Mouse (Mus musculus): ENCODE data around the gene Micall2. TPM values are rescaled to one million over a fixed set of nuclear protein-coding genes. Genes with fewer than 3 reads are reported as not detected.
"Not testable (repeated sequence)": the region's sequence is repeated elsewhere in the genome, so short reads cannot be mapped to it uniquely, and the experiment has no call there.

The Micall2 gene
- polyA plus RNA-seq (2017; shearing (Covaris generic)): not detected

DNA sequence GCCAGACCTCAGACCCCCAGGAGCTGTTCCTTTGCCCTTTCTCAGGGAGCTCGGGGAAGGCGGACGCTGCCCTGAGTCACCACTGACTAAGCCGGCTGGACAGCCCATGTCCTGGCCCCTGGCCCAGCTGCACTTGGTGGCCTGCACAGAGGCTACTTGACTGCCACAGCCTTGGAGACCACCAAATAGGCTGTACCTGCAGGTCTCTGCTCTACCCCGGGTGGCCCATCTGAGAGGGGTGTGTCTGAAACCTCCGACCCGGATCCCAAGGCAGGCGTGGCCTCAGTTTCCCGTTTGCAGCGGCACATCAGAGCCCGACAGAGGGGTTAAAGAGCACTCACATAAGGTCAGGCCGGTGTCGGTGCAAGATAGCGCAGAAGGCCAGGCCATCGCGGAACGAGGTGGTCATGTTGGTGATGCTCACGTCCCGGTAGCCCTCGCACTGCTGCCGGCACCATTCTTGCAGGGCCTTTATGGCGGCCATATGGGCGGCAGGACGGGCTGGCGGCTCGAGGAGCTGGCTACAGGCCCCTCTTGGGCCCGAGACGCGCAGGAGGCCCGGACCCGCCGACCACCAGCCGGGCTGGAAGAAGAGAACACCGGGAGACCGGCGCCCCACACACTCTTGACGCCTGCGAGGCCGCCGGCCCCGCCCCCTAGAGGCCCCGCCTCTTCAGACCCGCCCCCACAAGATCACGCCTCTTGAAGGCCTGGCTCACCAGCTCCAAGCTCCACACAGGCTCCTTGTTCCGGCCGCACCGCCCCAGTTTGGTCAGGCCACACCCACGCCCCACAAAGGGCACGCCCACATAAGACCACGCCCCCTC, at the start of gene Micall2:
Gene Micall2 (minus strand): TSS at position 660 of the 827 bp plus-strand sequence.
- ATAC-seq: peak; percentile 92

DNA sequence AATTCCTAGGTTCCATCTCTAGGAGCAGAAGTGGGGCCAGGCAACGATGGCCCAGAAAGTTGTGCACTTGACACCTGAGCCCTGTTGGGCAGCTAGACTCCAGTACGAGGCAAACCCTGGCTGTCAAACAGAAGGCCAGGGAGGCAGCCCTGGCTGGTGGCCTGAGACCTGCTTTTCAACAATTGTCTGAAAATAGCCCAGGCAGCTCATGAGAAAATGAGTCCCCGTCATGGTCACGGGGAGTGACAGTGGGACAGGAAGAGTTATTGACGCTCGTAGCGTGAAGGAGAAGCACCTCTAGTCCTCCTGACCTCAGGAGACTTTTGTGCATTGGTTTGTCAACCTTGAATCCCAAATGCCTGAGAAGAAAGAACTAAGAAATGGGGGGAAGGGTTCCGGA, 45.3 kb upstream of the Micall2 start:
- no peak for ATAC-seq

DNA sequence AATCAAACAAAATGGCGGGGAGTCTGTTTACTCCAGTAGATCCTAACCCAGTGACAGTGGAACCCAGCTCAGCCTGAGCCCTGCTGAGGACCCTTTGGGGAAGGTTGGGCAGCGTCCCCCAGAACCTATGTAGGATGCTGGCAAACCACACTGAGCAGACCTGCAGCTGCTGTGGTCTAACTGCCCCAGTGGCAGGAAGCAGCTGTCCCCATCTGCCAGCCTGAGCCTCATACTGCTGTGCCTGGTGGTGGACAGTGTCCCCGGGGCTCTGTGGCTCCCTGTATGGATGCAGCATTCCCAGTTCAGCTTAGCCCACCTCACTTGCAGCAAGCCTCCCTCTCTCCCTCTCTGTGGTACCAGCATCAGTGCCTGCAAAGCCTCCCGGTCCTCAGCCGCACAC, 40.8 kb upstream of the Micall2 start:
- no peak for ATAC-seq

DNA sequence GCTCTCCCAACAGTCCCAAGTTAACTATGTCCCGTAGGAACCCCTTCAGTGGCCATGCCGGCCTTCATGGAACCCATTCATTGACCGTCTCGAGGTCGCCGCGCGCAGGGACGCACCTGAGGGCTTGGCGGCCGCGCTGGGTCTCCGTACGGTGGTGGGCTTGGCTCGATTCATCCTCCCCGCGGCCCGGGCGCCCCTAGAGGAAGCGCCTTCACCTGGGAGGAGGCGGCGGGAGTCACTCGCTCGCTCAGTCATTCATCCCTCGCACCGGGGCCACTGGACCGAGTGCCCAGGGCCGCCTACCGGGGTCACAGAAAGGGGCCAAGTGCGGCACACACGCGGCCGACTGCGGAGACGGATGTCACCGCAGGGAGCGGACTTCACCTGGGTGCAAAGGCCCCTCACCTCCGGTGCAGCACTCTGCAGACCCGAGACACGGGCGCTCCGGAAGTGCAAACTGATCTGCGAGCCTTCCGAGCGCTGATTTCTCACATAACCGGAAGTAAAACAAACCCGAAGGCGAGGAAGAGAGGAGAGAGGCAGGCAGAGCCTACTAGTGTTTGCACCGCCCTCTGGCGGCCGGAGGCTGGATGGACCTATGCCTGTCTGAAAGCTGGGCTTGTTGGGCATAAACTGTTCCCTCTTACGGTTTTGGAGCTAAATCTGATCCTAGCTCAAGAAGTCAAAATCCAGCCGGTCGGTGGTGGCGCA, 39.2 kb upstream of the Micall2 start, which contains the start of gene Ints1:
Gene Ints1 (minus strand): TSS at position 459 of the 711 bp plus-strand sequence.
- peak; percentile 100 for ATAC-seq

DNA sequence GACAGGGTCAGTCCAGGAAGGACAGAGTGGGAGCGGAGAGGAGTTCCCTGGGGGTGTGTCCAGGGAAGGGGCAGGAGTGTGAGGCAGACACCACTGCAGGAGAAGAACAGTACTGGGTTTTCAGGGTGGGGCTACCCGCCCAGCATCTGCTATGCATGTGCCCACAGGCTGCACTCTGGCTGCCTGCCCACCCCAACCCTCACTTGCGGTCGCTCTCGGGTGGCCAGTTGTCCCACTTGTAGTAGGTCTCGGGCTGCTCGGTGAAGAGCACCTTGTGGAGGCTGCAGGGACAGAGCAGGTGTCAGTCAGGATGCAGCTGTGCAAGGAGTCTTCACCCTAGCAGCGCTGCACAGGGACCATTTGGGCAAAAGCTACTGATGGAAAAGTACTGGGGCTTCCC, 32.1 kb upstream of the Micall2 start:
- no peak for ATAC-seq

DNA sequence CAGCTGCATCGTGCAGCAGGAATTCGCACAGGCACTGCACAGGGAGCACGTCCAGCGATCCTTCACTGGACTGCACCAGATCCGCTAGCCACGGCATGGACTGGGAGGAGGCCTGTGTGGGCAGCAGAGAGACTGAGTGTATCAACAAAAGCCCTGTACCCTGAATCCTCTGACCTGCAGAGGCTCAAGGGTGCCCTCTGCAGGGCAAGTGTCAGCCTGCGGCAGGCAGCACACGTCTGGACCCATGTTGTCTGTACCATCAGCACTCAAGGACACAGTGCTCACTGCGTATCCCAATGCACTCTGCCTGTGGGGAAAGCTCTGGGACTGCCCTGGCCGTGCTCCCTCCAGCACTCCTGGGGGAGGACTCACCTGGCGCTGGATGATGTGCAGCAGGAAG, 28.2 kb upstream of the Micall2 start:
- ATAC-seq: no peak

DNA sequence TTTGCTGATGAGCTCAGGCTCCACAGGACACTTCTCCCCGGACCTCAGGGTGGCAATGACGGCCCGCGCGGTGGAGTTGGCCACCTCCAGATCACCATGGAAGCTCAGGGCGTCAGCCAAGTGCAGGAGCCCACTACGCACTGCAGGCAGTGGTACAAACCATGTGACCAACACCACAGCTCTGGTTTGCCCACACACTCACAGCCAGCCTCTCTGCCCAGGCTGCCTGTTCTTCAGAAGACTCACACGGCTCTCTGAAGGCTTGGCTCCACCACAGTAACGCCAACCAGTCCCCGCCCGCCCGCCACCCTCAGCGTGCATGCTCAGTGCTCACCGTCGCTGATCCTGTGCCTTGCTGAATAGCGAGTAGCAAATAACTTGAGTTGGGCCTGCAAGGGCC, 22.0 kb upstream of the Micall2 start:
- ATAC-seq: no peak

DNA sequence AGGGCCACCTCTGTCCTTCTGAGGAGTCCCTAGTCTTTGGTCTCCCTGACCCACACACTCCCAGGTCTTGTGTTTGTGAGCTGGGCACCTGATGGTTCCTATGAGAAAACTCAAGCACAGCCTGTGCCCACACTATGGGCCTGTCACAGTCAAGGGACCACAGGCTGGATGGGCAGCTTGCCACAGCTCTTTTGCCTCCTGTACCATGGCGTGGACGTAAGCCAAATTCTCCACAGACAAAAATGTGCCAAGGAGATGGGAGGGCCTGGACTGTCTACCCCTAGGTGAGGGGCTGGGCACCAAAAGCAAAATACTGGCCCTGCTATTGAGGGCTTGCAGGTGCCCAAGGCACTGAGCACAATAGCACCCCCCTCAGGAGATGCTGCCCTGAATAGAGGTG, 20.4 kb upstream of the Micall2 start:
- no peak for ATAC-seq

DNA sequence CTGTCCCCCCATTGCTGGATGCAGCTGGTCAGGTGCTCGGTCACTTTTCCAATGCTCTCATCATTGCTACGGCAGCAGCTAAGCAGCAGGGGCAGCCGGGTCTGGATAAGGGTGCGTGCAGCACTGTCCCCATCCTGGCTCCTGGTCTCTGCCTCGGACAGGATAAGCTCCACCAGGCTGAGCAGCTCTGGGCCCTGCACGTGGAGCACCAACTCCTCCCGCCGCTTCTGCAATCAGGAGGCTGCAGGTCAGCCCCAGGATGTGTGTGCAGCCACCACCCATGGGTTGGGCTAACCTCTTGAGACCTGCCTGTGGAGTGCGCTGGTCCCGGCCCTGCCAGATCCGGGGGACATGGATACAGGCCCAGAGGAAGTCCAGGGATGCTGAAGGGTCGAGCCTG, 20.0 kb upstream of the Micall2 start:
- ATAC-seq: no peak

DNA sequence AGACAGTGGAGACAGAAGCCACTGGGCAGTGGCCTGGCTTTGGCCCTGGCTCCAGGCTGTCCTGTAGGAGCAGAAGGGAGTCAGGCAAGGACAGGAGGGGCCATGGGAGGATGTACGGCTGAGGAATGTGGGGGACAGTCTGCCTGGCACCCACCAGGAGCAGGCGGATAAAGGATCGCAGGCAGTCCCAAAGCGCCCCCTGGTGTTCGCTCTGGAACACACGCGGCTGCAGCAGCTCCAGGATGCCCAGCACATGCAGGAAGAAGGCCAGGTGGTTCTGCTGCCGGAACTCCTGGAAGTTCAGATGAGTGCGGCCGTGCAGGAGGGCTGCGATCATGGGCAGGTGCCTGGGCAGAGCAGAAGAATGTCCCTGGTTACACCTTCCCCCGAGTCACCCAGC, 18.6 kb upstream of the Micall2 start:
- no peak for ATAC-seq

DNA sequence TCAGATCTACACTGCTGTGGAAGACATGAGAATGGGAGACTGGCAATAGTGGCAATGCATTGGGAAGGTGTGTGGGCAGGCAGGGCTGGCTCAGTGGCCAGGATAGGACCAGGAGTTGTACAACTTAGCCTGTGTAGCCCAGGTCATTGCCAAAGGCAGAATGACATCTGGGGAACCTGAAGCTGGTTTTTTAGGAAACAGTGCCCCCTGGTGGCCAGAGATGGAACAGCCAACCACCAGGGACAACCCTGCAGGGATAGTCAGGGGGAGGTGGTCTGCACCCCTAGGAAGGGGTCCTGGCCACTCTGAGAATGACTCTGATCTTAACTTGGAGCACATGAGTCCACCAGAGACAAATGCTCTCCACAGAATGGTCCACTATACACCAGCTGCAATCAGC, 14.4 kb upstream of the Micall2 start:
- no peak for ATAC-seq

DNA sequence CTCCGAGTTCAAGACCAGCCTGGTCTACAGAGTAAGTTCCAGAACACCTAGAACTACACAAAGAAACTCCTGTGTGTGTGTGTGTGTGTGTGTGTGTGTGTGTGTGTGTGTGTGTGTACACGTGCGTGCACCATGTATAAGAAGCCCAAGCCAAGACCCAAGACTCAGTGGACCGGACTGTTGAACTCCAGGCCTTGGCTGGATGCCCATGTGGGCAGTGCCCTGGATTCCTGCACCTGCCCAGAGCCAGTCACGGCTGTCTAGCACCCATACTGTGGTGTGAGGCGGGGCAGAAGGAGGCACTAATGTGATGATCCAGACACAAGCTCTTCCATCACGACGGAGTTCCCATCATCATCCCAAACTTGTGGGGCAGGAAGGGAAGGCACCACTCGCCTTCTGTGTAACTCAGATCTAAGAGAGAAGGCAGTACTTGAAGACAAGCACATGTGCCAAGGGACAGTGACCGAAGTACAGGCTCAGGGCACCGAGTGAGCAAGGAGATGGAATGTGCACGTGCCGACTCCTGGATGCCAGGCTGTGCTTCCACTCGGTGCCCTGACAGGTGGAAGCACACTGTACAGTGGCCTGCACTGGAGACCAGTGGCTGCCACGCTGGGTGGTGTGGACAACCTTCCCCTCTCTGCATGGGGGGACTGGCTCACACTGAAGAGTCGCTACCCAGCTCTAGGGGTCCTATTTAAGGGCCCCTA, 13.4 kb upstream of the Micall2 start:
- no peak for ATAC-seq

DNA sequence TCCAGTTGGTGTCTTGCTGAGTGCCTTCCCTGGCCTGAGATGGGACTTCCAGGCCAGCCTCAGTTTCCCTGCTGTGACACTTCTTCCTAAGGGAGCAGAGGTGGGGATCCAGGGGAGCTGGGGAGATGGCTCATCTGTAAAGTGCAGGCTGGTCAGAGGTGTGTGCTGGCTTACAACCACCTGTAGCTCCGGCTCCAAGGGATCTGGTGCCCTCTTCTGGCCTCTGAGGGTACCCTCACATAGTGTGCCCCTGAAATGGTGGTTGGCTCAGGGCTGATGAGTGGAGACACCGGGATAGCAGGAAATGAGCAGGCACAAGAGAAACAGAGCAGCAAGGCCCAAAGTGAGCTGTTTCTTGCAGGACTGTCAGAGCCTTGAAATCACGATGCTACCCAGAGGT, 9.6 kb upstream of the Micall2 start:
- ATAC-seq: no peak

DNA sequence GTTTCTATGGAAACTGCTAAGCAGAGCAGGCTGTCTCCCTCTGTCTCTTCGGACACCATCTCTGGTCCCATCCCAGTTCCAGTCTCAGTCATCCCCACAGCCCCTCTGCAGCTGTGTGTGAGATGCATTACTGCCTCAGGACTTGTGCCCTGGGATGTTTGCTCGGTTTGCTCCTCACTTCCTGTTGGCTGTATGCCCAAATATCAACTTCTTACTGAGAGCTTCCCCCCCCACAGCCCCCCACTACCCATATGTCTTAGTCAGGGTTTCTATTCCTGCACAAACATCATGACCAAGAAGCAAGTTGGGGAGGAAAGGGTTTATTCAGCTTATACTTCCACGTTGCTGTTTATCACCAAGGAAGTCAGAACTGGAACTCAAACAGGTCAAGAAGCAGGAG, 6.5 kb upstream of the Micall2 start:
- ATAC-seq: not testable (repeated sequence)

DNA sequence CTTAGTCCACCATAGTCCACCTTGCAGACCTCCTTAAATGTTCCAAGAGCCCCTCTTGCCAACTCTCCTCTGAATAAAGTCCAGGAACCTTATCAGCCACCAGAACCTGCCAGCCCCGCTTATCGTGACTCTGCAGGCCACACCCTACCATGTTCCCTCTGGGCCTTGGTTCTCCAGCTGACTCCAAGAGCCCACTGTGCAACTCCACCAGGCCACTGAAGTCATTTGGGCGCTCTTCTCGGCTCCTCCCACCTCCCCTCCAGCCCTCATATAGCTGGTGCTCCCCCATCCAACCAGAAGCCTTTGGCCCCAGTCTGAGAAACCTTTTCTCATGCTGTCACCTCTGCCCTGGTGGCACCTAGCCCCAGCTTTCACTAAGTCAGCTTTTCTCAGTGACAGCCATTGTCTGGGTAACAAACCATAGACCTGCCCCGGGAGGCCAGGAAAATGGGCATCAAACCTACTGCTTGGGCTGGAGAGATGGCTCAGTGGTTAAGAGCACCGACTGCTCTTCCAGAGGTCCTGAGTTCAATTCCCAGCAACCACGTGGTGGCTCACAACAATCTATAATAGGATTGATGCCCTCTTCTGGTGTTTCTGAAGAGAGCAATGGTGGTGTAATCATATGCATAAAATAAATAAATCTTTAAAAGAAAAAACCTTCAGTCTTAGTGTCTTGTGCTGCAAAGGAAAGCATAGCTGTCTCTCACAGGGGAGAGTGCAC, 2.6 kb upstream of the Micall2 start:
- no peak for ATAC-seq

DNA sequence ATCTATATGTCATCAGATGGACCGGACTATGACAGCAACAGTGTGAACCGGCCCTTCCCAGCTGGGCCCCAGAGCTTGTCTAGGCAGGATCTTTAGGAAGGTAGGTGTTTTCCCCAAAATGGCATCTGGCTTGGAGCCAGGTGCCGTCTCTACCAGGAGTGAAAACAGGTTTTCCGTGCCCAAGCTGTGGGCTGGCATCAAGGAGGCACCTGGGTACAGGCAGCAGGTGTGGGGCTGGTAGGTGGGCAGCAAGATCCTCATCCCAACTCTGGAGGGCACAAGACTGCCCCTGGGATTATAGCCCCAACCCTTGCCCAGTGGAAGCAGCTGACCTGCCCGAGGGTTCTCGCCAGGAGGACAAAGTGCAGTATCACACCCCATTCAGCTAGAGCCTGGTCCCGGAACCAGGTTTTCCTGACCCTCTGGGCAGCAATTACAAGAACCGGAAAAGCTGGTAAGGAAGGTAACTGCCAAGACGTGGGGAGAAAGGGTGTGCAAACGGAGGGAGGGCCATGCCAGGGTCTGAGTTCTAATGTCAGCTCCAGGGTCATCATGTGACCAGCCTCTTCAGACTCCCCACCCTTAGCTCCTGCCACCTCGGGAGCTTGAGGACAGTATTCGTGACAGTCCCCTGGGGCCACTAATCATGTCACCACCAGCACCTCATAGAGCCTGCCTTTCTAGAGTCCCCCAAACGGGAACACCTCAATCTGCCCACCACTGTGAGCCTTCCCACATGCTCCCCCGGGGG, 1.9 kb upstream of the Micall2 start:
- ATAC-seq: no peak

DNA sequence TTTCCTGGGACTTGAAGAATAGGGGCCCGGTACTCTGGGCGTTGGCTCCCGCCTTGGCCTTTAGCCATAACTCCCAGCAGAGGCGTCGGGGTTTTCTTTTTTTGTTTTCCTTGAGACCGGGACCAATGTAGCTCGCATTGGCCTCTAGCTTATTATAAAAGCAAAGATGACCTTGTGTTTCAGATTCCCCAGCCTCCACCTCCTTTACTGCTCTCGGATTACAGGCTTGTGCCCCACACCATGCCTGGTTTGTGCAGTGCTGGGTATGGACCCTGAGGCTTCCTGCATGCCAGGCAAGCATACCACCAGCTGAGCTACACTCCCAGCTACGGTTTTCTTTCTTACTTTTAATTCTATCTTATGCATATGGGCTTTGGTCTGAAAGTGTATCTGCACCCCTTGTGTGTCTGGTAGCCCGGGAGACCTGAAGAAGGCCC, 386 bp upstream of the Micall2 start:
- no peak for ATAC-seq

DNA sequence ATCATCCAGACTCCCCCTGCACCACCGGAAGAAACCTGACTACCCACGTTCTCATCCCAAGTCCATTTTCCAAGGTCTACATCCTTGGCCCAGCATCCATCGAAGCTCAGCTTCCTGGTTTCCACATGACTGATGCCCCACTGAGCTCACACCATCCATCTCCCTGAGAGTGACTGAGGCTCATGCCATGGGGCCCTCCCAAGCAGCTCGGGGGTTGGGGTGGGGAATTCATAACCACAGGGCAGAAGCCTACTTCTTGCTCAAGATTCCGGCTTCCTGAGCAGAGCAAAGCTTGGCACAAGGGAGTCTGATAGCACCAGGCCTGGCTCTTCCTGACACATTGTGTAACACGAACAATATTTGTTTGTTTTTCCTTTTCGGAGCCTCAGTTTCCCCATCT, 1.4 kb downstream of the Micall2 start:
- ATAC-seq: no peak

DNA sequence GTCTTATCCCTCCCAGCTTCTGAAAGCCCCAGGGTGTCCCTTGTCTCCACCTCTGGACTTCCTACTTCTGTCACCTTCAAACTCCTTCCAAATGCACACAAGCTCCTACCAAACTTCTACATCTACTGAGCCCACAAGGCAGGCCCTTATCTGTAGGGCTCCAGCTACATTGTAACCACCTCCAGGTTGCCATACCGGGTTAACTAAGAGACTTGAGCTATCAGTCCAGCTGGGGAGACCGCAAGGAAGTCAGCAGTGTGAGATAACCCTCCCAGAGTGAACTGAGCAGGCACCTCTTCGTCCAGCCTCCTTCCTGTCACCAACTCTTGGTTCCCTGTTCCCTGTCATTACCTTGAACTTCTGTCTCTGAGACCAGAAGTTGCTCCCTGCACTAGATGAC, 2.1 kb downstream of the Micall2 start:
- ATAC-seq: no peak

DNA sequence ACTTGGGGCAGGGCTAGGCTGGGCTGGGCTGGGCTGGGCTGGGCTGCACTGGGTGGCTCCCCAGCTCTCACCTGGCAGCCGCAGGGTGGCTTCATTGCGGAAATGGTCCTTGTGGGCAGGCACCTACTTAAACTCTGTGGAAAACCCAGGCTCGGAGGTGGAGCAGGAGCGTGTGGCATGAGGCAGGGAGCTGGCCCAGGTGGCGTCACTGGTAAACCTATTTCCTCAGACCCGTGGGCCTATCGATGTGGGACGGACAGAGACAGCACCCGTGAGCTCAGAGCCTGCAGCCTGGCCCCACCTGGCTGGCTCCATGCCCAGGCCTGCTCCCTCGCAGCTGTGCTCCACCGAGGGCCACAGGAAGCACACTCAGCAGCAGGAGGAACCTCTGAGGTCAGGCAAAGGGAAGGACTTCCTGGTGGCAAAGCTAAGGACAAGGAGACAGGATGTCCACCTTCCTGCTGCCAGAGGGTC, 3.5 kb downstream of the Micall2 start:
- peak; percentile 25 for ATAC-seq

DNA sequence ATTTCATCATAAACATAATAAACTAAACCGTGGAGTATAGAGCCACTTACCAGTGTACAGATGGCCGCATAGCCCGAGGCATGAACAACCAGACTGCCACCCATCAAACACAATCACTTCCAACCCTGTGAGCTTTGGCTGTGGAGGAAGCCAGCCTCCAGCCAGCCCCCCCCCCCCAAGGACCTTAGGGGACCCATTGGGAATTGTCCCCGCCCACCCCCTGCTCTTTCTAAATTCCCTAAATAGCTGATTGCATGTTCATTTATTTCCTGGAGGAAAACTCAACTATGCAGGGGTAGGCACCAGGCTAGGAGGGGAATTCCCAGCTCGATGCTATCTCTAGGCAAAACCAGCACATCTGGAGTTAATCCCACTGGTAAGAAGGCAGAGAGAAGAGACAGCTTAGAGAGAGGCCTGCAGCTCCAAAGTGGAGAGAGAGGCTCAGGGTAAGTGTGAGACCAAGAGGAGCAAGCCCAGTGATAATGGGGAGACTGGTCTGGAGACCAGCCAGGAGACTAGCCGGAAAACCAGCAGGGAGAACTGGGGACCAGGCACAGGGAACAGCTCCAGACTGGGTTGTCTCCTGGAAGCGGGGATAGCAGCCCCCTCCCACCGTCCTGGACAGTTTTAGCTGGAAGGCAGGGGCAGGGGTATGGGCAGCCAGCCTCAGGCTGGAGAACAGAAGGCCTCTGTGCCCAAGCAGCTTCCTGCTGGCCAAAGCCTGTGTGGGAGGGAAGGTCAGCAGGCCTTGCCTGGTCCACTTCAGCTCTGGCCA, 5.2 kb downstream of the Micall2 start:
- ATAC-seq: no peak

Measured in inflammation-experienced regulatory T-cells, adult 6 months (primary cell).